Mouse (Mus musculus) midbrain, embryonic 16.5 days (tissue): ENCODE data around the gene Dcst1. TPM values are rescaled to one million over a fixed set of nuclear protein-coding genes. Genes with fewer than 3 reads are reported as not detected.

Source experiments
- ATAC-seq: fragments of 200-750 bp; cut with Nextera tagmentation; 2 replicates; pipeline ENCODE4 v1.8.0; 2017; ENCODE audit warnings: moderate TSS enrichment
- H3K27ac ChIP-seq: fragments of 300-500 bp; sonication (generic); 2 replicates; pipeline ENCODE4 v1.5.1; 2014; ENCODE audit warnings: mild to moderate bottlenecking, low read length, mixed read lengths
- H3K27me3 ChIP-seq: fragments of 300-500 bp; sonication (generic); 2 replicates; pipeline ENCODE4 v1.6.1; 2014; ENCODE audit warnings: low read depth, low read length, mixed read lengths; ENCODE audit not compliant: control insufficient read depth, insufficient read depth
- H3K36me3 ChIP-seq: fragments of 300-500 bp; sonication (generic); 2 replicates; pipeline ENCODE4 v1.6.1; 2014; ENCODE audit warnings: mild to moderate bottlenecking, low read length, moderate library complexity, mixed read lengths; ENCODE audit not compliant: control insufficient read depth, insufficient read depth
- H3K4me1 ChIP-seq: fragments of 300-500 bp; sonication (generic); 2 replicates; pipeline ENCODE4 v1.6.1; 2014; ENCODE audit warnings: mild to moderate bottlenecking, low read length, mixed read lengths; ENCODE audit not compliant: control insufficient read depth, insufficient read depth
- H3K4me2 ChIP-seq: fragments of 300-500 bp; sonication (generic); 2 replicates; pipeline ENCODE4 v1.6.1; 2014; ENCODE audit warnings: mild to moderate bottlenecking, low read length, mixed read lengths
- H3K4me3 ChIP-seq: fragments of 300-500 bp; sonication (generic); 2 replicates; pipeline ENCODE4 v1.5.1; 2014; ENCODE audit warnings: low read depth, mild to moderate bottlenecking, low read length, moderate library complexity, mixed read lengths
- H3K9ac ChIP-seq: fragments of 300-500 bp; sonication (generic); 2 replicates; pipeline ENCODE4 v1.6.1; 2014; ENCODE audit warnings: low read depth, low read length, mixed read lengths
- H3K9me3 ChIP-seq: fragments of 300-500 bp; sonication (generic); replicated peaks from 2 replicates; pipeline ENCODE4 v1.6.1; 2014; ENCODE audit warnings: mild to moderate bottlenecking, low read length, mixed read lengths; ENCODE audit not compliant: control insufficient read depth, poor library complexity, severe bottlenecking
- WGBS: fragments of 180-500 bp; shearing (Covaris S2); extraction: QIAGEN DNeasy Blood & Tissue Kit; methylation state at CpG from one replicate; pipeline ENCODE4 v1.1.7; 2014; 5-methylcytosine and 5-hydroxymethylcytosine counted together
- polyA plus RNA-seq: library from polyadenylated mRNA; unstranded; fragments of >200 nt; fragmentation: Nextera tagmentation; extraction: Ambion mirVana; gene quantifications from 2 replicates; pipeline ENCODE4 v1.2.1, GENCODE M21; 2015

Gene Dcst1
- polyA plus RNA-seq, 1 experiment from 2014 or later: 0.98 TPM

DNA sequence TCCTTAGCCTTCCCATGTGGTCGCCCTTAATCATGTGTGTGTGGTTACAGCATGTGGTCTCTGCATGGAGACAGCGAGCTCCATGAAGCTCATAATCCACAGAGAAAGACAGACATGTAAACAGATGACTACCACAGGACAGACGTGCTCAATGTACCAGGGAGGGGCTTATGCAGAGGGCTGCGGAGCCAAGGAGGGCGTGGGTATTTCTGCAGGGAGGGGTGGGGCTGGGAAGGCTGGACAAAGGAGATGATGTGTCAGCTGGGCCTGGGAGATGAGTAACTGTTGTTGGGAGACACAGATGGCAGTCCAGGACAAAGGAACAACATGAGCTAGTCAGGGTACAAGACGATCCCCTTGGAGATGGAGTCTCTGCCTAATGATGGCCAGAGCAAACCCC is 5.4 kb downstream of the Dcst1 start:
- H3K9me3 ChIP-seq: no peaks in the 10 kb centered on the region
- H3K4me1 ChIP-seq: no peaks in the 10 kb centered on the region
- no peak for ATAC-seq
- H3K4me2 ChIP-seq: no peak overlapping the region
- no peak overlapping the region for H3K9ac ChIP-seq
- 69% methylated on average over 6 of the region's 6 CpGs for WGBS
- no peak overlapping the region for H3K4me3 ChIP-seq
- no peaks in the 10 kb centered on the region for H3K27me3 ChIP-seq
- no peak overlapping the region for H3K27ac ChIP-seq
- H3K36me3 ChIP-seq: no peaks in the 10 kb centered on the region

DNA sequence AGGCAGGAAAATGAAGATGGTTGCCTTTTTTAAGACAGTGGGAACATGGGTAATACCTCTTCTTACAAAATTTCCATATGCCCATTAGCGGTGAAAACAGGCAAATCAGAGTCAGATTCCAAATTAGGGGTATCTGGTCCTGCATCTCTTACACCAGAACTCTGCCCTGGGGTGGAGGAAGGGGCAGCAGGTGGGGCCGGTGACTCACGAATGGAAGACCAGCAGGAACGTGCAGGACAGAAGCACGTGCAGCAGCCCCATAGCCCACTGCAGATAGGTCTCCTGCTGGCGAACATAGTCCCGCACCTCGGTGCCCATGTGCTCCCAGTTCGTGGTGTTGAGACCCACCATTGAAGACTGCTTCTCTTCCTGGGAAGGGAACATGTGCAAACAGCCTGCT is 9.0 kb downstream of the Dcst1 start:
- no peak for ATAC-seq
- no peak overlapping the region for H3K4me2 ChIP-seq
- H3K9ac ChIP-seq: no peak overlapping the region
- no peaks in the 10 kb centered on the region for H3K36me3 ChIP-seq
- H3K27me3 ChIP-seq: peaks cover 3% of the 10 kb centered on the region; the same call in 1 of the 2 replicates
- no peak overlapping the region for H3K27ac ChIP-seq
- no peak overlapping the region for H3K4me3 ChIP-seq
- H3K9me3 ChIP-seq: no peaks in the 10 kb centered on the region
- H3K4me1 ChIP-seq: 0 out of 2 replicates have a peak, but pooled peaks cover 3% of the 10 kb centered on the region
- WGBS: 73% methylated on average over 9 of the region's 9 CpGs

DNA sequence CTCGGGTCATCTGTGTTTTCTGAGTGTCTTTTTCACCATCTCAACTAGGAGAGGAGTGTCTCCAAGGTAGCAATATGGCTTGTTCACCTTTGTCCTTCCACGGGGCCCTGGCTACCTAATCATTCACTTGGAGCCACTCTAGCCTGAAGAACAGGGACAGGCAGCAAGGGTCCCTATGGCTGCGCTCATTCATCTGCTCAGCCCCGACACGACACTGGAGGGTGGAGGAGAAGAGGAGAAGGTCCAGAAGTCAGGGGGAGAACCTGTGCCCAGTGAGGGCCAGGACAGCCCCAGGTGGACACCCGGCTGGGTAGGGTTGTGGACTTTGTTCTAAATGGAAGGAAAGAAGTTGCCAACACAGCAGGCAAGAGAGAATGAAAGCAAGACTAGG is 9.5 kb downstream of the Dcst1 start:
- ATAC-seq: no peak
- no peak overlapping the region for H3K9ac ChIP-seq
- H3K27ac ChIP-seq: no peak overlapping the region
- H3K27me3 ChIP-seq: peaks cover 3% of the 10 kb centered on the region; the same call in 1 of the 2 replicates
- H3K36me3 ChIP-seq: no peaks in the 10 kb centered on the region
- H3K4me2 ChIP-seq: no peak overlapping the region
- H3K9me3 ChIP-seq: no peaks in the 10 kb centered on the region
- 82% methylated on average over 6 of the region's 6 CpGs for WGBS
- no peak overlapping the region for H3K4me3 ChIP-seq
- peaks cover 6% of the 10 kb centered on the region; the same call in 1 of the 2 replicates for H3K4me1 ChIP-seq

DNA sequence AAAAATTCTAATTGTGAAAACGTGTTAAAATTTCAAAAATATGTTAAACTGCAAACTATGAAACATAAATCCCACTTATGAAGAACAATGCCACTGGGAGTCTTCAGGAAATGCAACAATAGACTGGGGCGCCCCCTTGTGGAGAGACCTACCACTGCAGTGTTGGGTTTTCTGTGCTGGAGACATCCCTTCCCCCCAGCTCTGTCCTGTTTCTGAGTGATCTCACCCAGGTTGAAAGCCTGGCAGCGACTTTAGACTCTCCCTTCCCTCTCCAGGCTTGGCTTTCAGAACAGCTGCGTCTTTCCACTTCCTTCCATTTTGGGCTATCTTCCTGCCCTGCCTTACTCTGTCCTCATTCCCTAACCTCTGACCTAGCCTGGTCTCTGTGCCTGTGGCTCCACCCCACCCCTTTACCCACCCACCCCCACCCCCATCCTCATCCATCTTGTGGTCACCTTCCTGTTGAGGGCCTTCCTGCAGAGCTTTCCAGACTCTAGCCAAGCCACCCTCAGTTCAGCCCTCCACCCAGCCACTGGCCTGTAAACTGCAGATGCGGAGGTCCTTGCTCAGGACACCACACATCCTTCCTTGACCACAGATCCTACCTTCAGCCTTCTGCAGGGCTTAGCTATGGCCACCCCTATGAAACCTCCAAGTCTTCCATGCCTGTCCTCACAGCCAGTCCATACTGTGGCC is 10.1 kb downstream of the Dcst1 start:
- H3K36me3 ChIP-seq: no peaks in the 10 kb centered on the region
- no peak overlapping the region for H3K9ac ChIP-seq
- H3K4me1 ChIP-seq: peaks cover 8% of the 10 kb centered on the region; the same call in 1 of the 2 replicates
- peaks cover 3% of the 10 kb centered on the region; the same call in 1 of the 2 replicates for H3K27me3 ChIP-seq
- no peak overlapping the region for H3K27ac ChIP-seq
- no peaks in the 10 kb centered on the region for H3K9me3 ChIP-seq
- H3K4me3 ChIP-seq: no peak overlapping the region
- no peak for ATAC-seq
- 20% methylated on average over 5 of the region's 5 CpGs for WGBS
- H3K4me2 ChIP-seq: no peak overlapping the region

DNA sequence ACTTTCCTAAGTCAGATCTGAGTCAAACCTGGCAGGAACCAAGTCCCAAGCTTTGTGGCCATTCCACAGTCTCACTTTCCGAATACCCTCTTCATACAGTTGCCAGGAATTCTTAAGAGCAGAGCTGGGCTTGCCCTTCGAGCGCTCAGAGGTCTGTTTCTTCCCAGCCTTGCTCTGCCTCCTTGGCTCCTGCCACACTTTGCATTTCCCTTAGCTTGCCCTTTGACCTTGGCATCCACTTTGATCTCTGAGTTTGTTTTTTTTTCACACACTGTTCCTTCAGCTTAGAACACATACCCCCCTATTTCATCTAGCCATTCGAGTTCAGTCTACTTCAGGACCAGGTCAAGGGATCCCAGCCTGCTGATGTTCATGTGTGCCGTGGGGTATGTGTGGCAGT is 13.8 kb downstream of the Dcst1 start:
- Histone ChIP-seq H3K36me3 (no peaks in the 10 kb centered on the region), H3K4me1 (peaks cover 14% of the 10 kb centered on the region; the same call in 1 of the 2 replicates), H3K4me3 (no peak overlapping the region), H3K9ac (no peak overlapping the region), H3K4me2 (no peak overlapping the region), H3K27ac (no peak overlapping the region), H3K27me3 (peaks cover 3% of the 10 kb centered on the region; the same call in 1 of the 2 replicates), H3K9me3 (no peaks in the 10 kb centered on the region)
- 71% methylated on average over 5 of the region's 5 CpGs for WGBS
- ATAC-seq: no peak

DNA sequence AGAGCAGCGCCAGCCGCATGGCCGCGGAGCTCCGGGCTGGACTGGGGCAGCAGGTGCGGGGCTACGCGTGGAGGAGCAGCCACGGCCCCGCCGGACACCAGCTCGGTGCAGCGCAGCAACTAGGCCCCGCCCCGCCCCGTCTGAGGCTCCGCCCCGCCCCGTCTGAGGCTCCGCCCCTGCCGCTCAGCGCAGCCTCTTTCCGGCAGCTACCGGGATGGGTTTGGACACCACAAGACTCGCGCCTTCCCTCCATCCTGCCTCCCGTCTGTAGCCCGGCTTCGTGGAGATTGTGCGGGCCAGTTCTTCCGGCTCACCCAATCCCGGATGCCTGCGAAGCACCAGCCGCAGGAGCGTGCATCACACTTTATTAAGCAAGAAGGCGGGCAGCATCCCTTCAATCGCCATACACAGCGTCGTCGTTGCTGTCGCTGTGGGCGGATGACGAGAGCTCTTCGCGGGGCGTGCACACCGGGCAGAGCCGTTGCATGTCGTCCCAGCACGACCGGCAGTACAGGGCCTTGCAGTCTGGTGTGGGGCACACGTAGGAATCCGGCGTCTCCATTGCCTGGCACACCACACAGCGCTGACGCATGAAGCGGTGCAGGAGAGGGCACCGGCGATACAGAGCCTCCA is 15.1 kb downstream of the Dcst1 start, which contains the start of gene Adam15:
TSS of gene Adam15 (minus strand) at position 128 of the 633 bp plus-strand sequence.
- Histone ChIP-seq H3K9ac (peak within 1 kb of the TSS; percentile 82), H3K9me3 (no peaks in the 10 kb centered on the region), H3K4me3 (peak within 1 kb of the TSS; percentile 65), H3K27ac (peak within 1 kb of the TSS; percentile 81), H3K36me3 (no peaks in the 10 kb centered on the region), H3K4me1 (peaks cover 14% of the 10 kb centered on the region; the same call in 1 of the 2 replicates), H3K27me3 (peaks cover 3% of the 10 kb centered on the region; the same call in 1 of the 2 replicates), H3K4me2 (peak within 1 kb of the TSS; percentile 93)
- WGBS: 1% methylated on average over 47 of the region's 59 CpGs
- peak; percentile 95 for ATAC-seq

DNA sequence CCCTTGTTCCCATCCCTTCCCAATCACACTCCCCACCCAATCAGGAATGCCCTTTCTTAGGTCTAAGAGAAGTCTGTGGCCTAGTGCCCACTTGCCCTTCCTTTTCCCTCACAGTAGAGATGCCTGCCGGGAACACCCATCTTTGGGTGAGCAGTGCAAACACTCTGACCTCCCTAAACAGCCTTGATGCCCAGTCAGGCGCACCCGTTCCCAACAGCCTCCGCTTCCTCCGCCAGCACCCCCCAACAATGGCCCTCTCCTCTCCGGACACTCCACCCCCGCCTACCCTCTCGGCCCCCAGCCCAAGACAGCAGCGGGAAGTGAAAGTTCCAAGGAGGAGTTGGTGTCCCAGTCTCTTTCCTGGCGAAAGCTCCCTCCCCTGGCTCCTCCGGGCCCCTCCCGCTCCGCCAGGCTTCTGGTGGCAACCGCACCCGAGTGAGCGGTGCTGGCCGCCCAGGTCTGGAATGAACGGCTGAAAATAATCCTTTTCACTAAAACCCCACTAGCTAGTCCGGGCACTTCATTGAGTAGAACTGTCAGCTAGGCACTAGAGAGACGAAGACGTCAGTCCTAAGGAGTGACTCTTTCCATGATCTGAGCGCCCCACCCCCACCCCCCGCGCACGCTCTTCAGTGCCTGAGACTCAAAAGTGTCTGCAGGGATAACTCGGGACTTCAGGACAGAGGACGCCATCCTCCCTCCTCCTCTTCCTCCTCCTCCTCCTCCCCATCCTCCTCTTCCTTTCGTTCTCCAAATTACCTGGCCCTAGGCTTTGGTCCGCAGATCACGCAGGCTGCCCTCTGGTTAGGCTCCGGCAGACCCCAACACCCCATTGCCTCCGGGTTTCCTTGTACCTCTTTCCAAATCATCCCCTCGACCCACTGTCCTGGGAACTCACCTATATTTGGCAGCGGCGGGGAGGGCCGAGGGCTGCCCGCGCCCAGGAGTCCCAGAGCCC is 15.9 kb downstream of the Dcst1 start:
- peaks cover 3% of the 10 kb centered on the region; the same call in 1 of the 2 replicates for H3K27me3 ChIP-seq
- ATAC-seq: peak; percentile 52
- H3K4me2 ChIP-seq: peak overlapping the region; percentile 93
- peak overlapping the region; percentile 81 for H3K27ac ChIP-seq
- WGBS: under 1% methylated on average over 38 of the region's 38 CpGs
- H3K9ac ChIP-seq: peak overlapping the region; percentile 82
- no peaks in the 10 kb centered on the region for H3K9me3 ChIP-seq
- H3K36me3 ChIP-seq: no peaks in the 10 kb centered on the region
- peak overlapping the region; percentile 65 for H3K4me3 ChIP-seq
- peaks cover 14% of the 10 kb centered on the region; the same call in 1 of the 2 replicates for H3K4me1 ChIP-seq

DNA sequence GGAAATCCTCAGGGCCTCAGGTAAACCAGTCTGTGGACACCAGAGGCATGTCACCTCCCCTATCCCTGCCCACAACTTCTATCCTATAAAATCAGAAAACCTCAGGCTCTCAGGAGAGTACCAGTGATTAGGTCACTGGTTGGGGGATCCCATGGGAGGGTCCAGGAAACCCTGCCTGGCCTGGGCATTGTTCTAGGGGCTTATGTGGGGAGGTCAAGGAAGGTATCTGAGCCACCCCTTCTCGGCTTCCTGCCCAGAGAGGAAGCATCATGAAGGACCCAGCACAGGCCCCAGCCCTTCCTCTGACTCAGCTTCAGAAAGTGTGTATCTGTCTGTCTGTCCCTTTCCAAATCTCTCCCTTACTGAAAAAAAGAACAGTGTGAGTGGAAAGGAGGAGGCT is 17.1 kb downstream of the Dcst1 start:
- H3K4me3 ChIP-seq: no peak overlapping the region
- no peak overlapping the region for H3K9ac ChIP-seq
- peaks cover 14% of the 10 kb centered on the region; the same call in 1 of the 2 replicates for H3K4me1 ChIP-seq
- no peak for ATAC-seq
- peaks cover 3% of the 10 kb centered on the region; the same call in 1 of the 2 replicates for H3K27me3 ChIP-seq
- H3K4me2 ChIP-seq: no peak overlapping the region
- 48% methylated on average over 1 of the region's 1 CpGs for WGBS
- no peaks in the 10 kb centered on the region for H3K9me3 ChIP-seq
- no peak overlapping the region for H3K27ac ChIP-seq
- H3K36me3 ChIP-seq: no peaks in the 10 kb centered on the region
